Mouse (Mus musculus) midbrain, postnatal 0 days (tissue): ENCODE measurements at regions not wholly inside any gene's neighbourhood (a gene's known extent, or its start where the extent isn't known, plus 50 kb on each side); places are given as distances from the start of the nearest gene placed in this dataset.
A peak's percentile ranks its signal among the peaks of the same experiment; 100 is the strongest.

Source experiments
- ATAC-seq: fragments of 200-750 bp; cut with Nextera tagmentation; 2 replicates; pipeline ENCODE4 v1.8.0; 2017; ENCODE audit warnings: moderate number of reproducible peaks, mild to moderate bottlenecking, moderate TSS enrichment, moderate library complexity; ENCODE audit not compliant: low FRiP score
- DNase-seq: peaks from one replicate; pipeline ENCODE4 v3.0.0-alpha.2; 2015; ENCODE audit warnings: low spot score
- H3K27ac ChIP-seq: fragments of 300-500 bp; sonication (generic); 2 replicates; pipeline ENCODE4 v1.5.1; 2014; ENCODE audit warnings: low read depth, mild to moderate bottlenecking, low read length, mixed read lengths
- H3K27me3 ChIP-seq: fragments of 300-500 bp; sonication (generic); 2 replicates; pipeline ENCODE4 v1.6.1; 2014; ENCODE audit warnings: low read length, control low read depth, mixed read lengths; ENCODE audit not compliant: insufficient read depth
- H3K36me3 ChIP-seq: fragments of 300-500 bp; sonication (generic); 2 replicates; pipeline ENCODE4 v1.6.1; 2014; ENCODE audit warnings: low read length, control low read depth, mixed read lengths; ENCODE audit not compliant: insufficient read depth
- H3K4me1 ChIP-seq: fragments of 300-500 bp; sonication (generic); 2 replicates; pipeline ENCODE4 v1.6.1; 2014; ENCODE audit warnings: mild to moderate bottlenecking, control low read depth, antibody characterized with exemption, low read length, mixed read lengths; ENCODE audit not compliant: insufficient read depth
- H3K4me2 ChIP-seq: fragments of 300-500 bp; sonication (generic); 2 replicates; pipeline ENCODE4 v1.6.1; 2014; ENCODE audit warnings: low read depth, mild to moderate bottlenecking, low read length, mixed read lengths; ENCODE audit not compliant: poor library complexity, severe bottlenecking
- H3K4me3 ChIP-seq: fragments of 300-500 bp; sonication (generic); 2 replicates; pipeline ENCODE4 v1.5.1; 2014; ENCODE audit warnings: low read depth, mild to moderate bottlenecking, low read length, moderate library complexity
- H3K9ac ChIP-seq: fragments of 300-500 bp; sonication (generic); replicated peaks from 2 replicates; pipeline ENCODE4 v1.6.1; 2014; ENCODE audit warnings: mild to moderate bottlenecking, low read length, moderate library complexity, mixed read lengths; ENCODE audit not compliant: poor library complexity, severe bottlenecking
- H3K9me3 ChIP-seq: fragments of 300-500 bp; sonication (generic); 2 replicates; pipeline ENCODE4 v1.6.1; 2016; ENCODE audit warnings: low read length, control low read depth
- CTCF ChIP-seq: IDR thresholded peaks from 2 replicates; pipeline ENCODE4 v1.5.1; 2016; ENCODE audit warnings: antibody characterized with exemption, mild to moderate bottlenecking
- WGBS: fragments of 180-500 bp; shearing (Covaris S2); extraction: QIAGEN DNeasy Blood & Tissue Kit; methylation state at CpG from one replicate; pipeline ENCODE4 v1.1.7; 2014; 5-methylcytosine and 5-hydroxymethylcytosine counted together

GRCm38 (mm10) chr15:51271632-51272312, 2612.9 kb upstream of the Gm7489 start:
- 79% methylated on average over 9 of the region's 9 CpGs for WGBS

GRCm38 (mm10) chr15:51285334-51285733, 2599.4 kb upstream of the Gm7489 start:
- H3K27me3 ChIP-seq, result no peaks in the 10 kb centered on the region
- no peak for DNase-seq
- H3K4me2 ChIP-seq, result no peak overlapping the region
- H3K27ac ChIP-seq, result no peak overlapping the region
- no peaks in the 10 kb centered on the region for H3K36me3 ChIP-seq
- no peaks in the 10 kb centered on the region for H3K4me1 ChIP-seq
- 82% methylated on average over 2 of the region's 2 CpGs for whole genome bisulfite sequencing
- no peak for ATAC-seq
- H3K9me3 ChIP-seq, result no peaks in the 10 kb centered on the region
- H3K9ac ChIP-seq, result no peak overlapping the region
- TF ChIP-seq CTCF, result no peak
- no peak overlapping the region for H3K4me3 ChIP-seq

More at GRCm38 (mm10) chr15:51271632-51272312, 2612.9 kb upstream of the Gm7489 start:
- peak; percentile 68 for ATAC-seq
- H3K27ac ChIP-seq, result no peak overlapping the region
- H3K4me2 ChIP-seq, result no peak overlapping the region
- no peak for TF ChIP-seq CTCF
- DNase-seq, result peak; percentile 66
- no peaks in the 10 kb centered on the region for H3K4me1 ChIP-seq
- H3K9me3 ChIP-seq, result no peaks in the 10 kb centered on the region
- no peak overlapping the region for H3K4me3 ChIP-seq
- no peaks in the 10 kb centered on the region for H3K36me3 ChIP-seq
- H3K9ac ChIP-seq, result no peak overlapping the region
- no peaks in the 10 kb centered on the region for H3K27me3 ChIP-seq

- DNase-seq (no peak), ATAC-seq (no peak)
- no peaks in the 10 kb centered on the region for H3K36me3 ChIP-seq
- no peaks in the 10 kb centered on the region for H3K9me3 ChIP-seq
- H3K27me3 ChIP-seq, result no peaks in the 10 kb centered on the region
- no peak overlapping the region for H3K4me3 ChIP-seq
- no peak overlapping the region for H3K9ac ChIP-seq
- H3K4me1 ChIP-seq, result no peaks in the 10 kb centered on the region
- WGBS, result 82% methylated on average over 3 of the region's 3 CpGs
- TF ChIP-seq CTCF, result no peak
- H3K27ac ChIP-seq, result no peak overlapping the region
- no peak overlapping the region for H3K4me2 ChIP-seq
Measured at GRCm38 (mm10) chr15:51286352-51286751, 2598.4 kb upstream of the Gm7489 start.

- Histone ChIP-seq H3K36me3 (no peaks in the 10 kb centered on the region), H3K9ac (peak overlapping the region; percentile 33; the same call in 1 of the 2 replicates), H3K4me1 (no peaks in the 10 kb centered on the region), H3K27me3 (no peaks in the 10 kb centered on the region), H3K9me3 (no peaks in the 10 kb centered on the region), H3K27ac (no peak overlapping the region), H3K4me3 (peak overlapping the region; percentile 5; the same call in 1 of the 2 replicates), H3K4me2 (peak overlapping the region; percentile 39)
- ATAC-seq, result no peak
- TF ChIP-seq CTCF, result no peak
- no peak for DNase-seq
- 10% methylated on average over 9 of the region's 9 CpGs for WGBS
Measured at GRCm38 (mm10) chr15:51288911-51289432, 2595.7 kb upstream of the Gm7489 start.

GRCm38 (mm10) chr15:51289916-51290315, 2594.8 kb upstream of the Gm7489 start:
- no peak overlapping the region for H3K4me3 ChIP-seq
- no peaks in the 10 kb centered on the region for H3K9me3 ChIP-seq
- DNase-seq (no peak), ATAC-seq (no peak)
- no peaks in the 10 kb centered on the region for H3K27me3 ChIP-seq
- no peak for TF ChIP-seq CTCF
- H3K4me2 ChIP-seq, result no peak overlapping the region
- H3K4me1 ChIP-seq, result no peaks in the 10 kb centered on the region
- 71% methylated on average over 9 of the region's 9 CpGs for WGBS
- H3K27ac ChIP-seq, result no peak overlapping the region
- no peak overlapping the region for H3K9ac ChIP-seq
- H3K36me3 ChIP-seq, result no peaks in the 10 kb centered on the region

GRCm38 (mm10) chr15:51291183-51291582, 2593.5 kb upstream of the Gm7489 start:
- Histone ChIP-seq H3K9me3 (no peaks in the 10 kb centered on the region), H3K4me2 (no peak overlapping the region), H3K36me3 (no peaks in the 10 kb centered on the region), H3K4me3 (no peak overlapping the region), H3K27ac (no peak overlapping the region), H3K9ac (no peak overlapping the region), H3K27me3 (no peaks in the 10 kb centered on the region), H3K4me1 (no peaks in the 10 kb centered on the region)
- DNase-seq, result no peak
- 95% methylated on average over 6 of the region's 6 CpGs for WGBS
- TF ChIP-seq CTCF, result no peak
- ATAC-seq, result no peak
